Mouse (Mus musculus): ENCODE data around the gene Map7d2.

- TF ChIP-seq POLR2A (IDR thresholded peaks at IDR 0.05; ENCODE audit: low read depth, low read length) (no peak), CTCF (IDR thresholded peaks at IDR 0.05; ENCODE audit: borderline replicate concordance, insufficient read depth, low read length) (no peak)
Measured at GRCm38 (mm10) chrX:159541936-159542335, 127.6 kb downstream of the Map7d2 start.
